Mouse (Mus musculus) MEL (cell line): ENCODE data around the gene Map2k5. TPM values are rescaled to one million over a fixed set of nuclear protein-coding genes. Genes with fewer than 3 reads are reported as not detected.

Source experiments
- DNase-seq: peaks from one replicate; pipeline ENCODE4 v3.0.0; 2011; ENCODE audit warnings: low read depth, low spot score
- H3K27ac ChIP-seq: 2 replicates; pipeline ENCODE4 v1.5.1; 2012; ENCODE audit warnings: low read depth, mild to moderate bottlenecking, control low read depth, low read length, moderate library complexity; ENCODE audit not compliant: control insufficient read depth
- H3K27me3 ChIP-seq, 2 experiments: fragments of 150-350 bp in 1 of 2; sonication (generic) in 1 of 2; 2 replicates each; pipeline ENCODE4 v1.6.1; 2012; ENCODE audit warnings: low read length in 2 of 2, mild to moderate bottlenecking in 2 of 2, improper control_type of control experiment in 1 of 2, moderate library complexity in 1 of 2; ENCODE audit not compliant: insufficient read depth in 2 of 2, control insufficient read depth in 1 of 2
- H3K36me3 ChIP-seq, 2 experiments: 2 replicates each; pipeline ENCODE4 v1.6.1; 2012 to 2014; ENCODE audit warnings: low read length in 2 of 2, improper control_type of control experiment in 1 of 2, inconsistent platforms in 1 of 2, mild to moderate bottlenecking in 1 of 2; ENCODE audit not compliant: insufficient read depth in 2 of 2, control insufficient read depth in 1 of 2
- H3K4me1 ChIP-seq, 2 experiments: fragments of 150-350 bp in 1 of 2; sonication (generic) in 1 of 2; 2 replicates each; pipeline ENCODE4 v1.6.1; 2012; ENCODE audit warnings: low read length in 2 of 2, improper control_type of control experiment in 1 of 2, mild to moderate bottlenecking in 1 of 2; ENCODE audit not compliant: insufficient read depth in 2 of 2, control insufficient read depth in 1 of 2
- H3K4me3 ChIP-seq, 2 experiments: fragments of 150-350 bp in 1 of 2; sonication (generic) in 1 of 2; 2 replicates each; pipeline ENCODE4 v1.5.1; 2012; ENCODE audit warnings: low read depth in 2 of 2, low read length in 2 of 2, mild to moderate bottlenecking in 2 of 2, moderate library complexity in 2 of 2, control low read depth in 1 of 2, improper control_type of control experiment in 1 of 2; ENCODE audit not compliant: control insufficient read depth in 1 of 2, insufficient read depth in 1 of 2
- H3K79me2 ChIP-seq: 2 replicates; pipeline ENCODE4 v1.6.1; 2012; ENCODE audit warnings: mild to moderate bottlenecking, low read length, moderate library complexity; ENCODE audit not compliant: control insufficient read depth, poor library complexity, insufficient read depth
- H3K9ac ChIP-seq: 2 replicates; pipeline ENCODE4 v1.6.1; 2012; ENCODE audit warnings: low read depth, mild to moderate bottlenecking, control low read depth, low read length, moderate library complexity; ENCODE audit not compliant: control insufficient read depth, poor library complexity, severe bottlenecking
- H3K9me3 ChIP-seq: fragments of 150-350 bp; sonication (generic); replicated peaks from 2 replicates; pipeline ENCODE4 v1.6.1; 2012; ENCODE audit warnings: mild to moderate bottlenecking, low read length, improper control_type of control experiment, moderate library complexity; ENCODE audit not compliant: insufficient read depth
- BHLHE40 ChIP-seq: IDR thresholded peaks from 2 replicates; pipeline ENCODE4 v1.6.1; 2012; ENCODE audit warnings: low read depth, mild to moderate bottlenecking, inconsistent platforms, low read length, improper control_type of control experiment, borderline replicate concordance
- ELF1 ChIP-seq: IDR thresholded peaks from 2 replicates; pipeline ENCODE4 v1.6.1; 2014; ENCODE audit warnings: low read depth, mild to moderate bottlenecking, inconsistent platforms, low read length, improper control_type of control experiment, moderate library complexity
- EP300 ChIP-seq, 2 experiments: IDR thresholded peaks; 2 replicates each; pipeline ENCODE4 v1.6.1; 2011; ENCODE audit warnings: improper control_type of control experiment in 2 of 2, low read length in 2 of 2, low read depth in 1 of 2, mild to moderate bottlenecking in 1 of 2
- GATA1 ChIP-seq: IDR thresholded peaks from 2 replicates; pipeline ENCODE4 v1.6.1; 2011; ENCODE audit warnings: low read depth, low read length, improper control_type of control experiment
- KAT2A ChIP-seq: conservative IDR thresholded peaks from 2 replicates; pipeline ENCODE4 v1.6.1; 2012; ENCODE audit warnings: low read depth, low read length, improper control_type of control experiment, inconsistent platforms
- MAX ChIP-seq: IDR thresholded peaks from 2 replicates; pipeline ENCODE4 v1.6.1; 2011; ENCODE audit warnings: low read length, improper control_type of control experiment
- MEF2A ChIP-seq: IDR thresholded peaks from 2 replicates; pipeline ENCODE4 v1.6.1; 2014; ENCODE audit warnings: low read depth, mild to moderate bottlenecking, inconsistent platforms, low read length, improper control_type of control experiment; ENCODE audit not compliant: poor library complexity, insufficient replicate concordance, severe bottlenecking; ENCODE audit errors: extremely low read depth
- MXI1 ChIP-seq: IDR thresholded peaks from 2 replicates; pipeline ENCODE4 v1.6.1; 2011; ENCODE audit warnings: mild to moderate bottlenecking, low read depth, low read length, improper control_type of control experiment
- POLR2AphosphoS5 ChIP-seq: IDR thresholded peaks from 2 replicates; pipeline ENCODE4 v1.6.1; 2012; ENCODE audit warnings: low read depth, borderline replicate concordance, mild to moderate bottlenecking, inconsistent platforms, low read length, moderate library complexity, mixed read lengths
- RAD21 ChIP-seq: IDR thresholded peaks from 2 replicates; pipeline ENCODE4 v1.6.1; 2011; ENCODE audit warnings: mild to moderate bottlenecking, low read depth, low read length, improper control_type of control experiment
- SMC3 ChIP-seq: IDR thresholded peaks from 2 replicates; pipeline ENCODE4 v1.6.1; 2011; ENCODE audit warnings: low read depth, low read length, improper control_type of control experiment
- TAL1 ChIP-seq: IDR thresholded peaks from 2 replicates; pipeline ENCODE4 v1.6.1; 2012; ENCODE audit warnings: mild to moderate bottlenecking, inconsistent platforms, low read length, moderate library complexity, mixed read lengths
- USF1 ChIP-seq: IDR thresholded peaks from 2 replicates; pipeline ENCODE4 v1.6.1; 2014; ENCODE audit warnings: low read depth, mild to moderate bottlenecking, inconsistent platforms, low read length, improper control_type of control experiment, moderate library complexity
- USF2 ChIP-seq, 2 experiments: IDR thresholded peaks; 2 replicates each; pipeline ENCODE4 v1.6.1; 2011 to 2012; ENCODE audit warnings: improper control_type of control experiment in 2 of 2, low read length in 2 of 2, borderline replicate concordance in 1 of 2, inconsistent platforms in 1 of 2, low read depth in 1 of 2, mild to moderate bottlenecking in 1 of 2; ENCODE audit not compliant: insufficient read depth in 1 of 2
- ZMIZ1 ChIP-seq: IDR thresholded peaks from 2 replicates; pipeline ENCODE4 v1.6.1; 2012; ENCODE audit warnings: low read depth, mild to moderate bottlenecking, inconsistent platforms, low read length, improper control_type of control experiment, moderate library complexity
- ZNF384 ChIP-seq: IDR thresholded peaks from 2 replicates; pipeline ENCODE4 v1.6.1; 2012; ENCODE audit warnings: low read depth, mild to moderate bottlenecking, inconsistent platforms, low read length, improper control_type of control experiment
- polyA plus RNA-seq, 2 experiments: library from polyadenylated mRNA; stranded (reverse) in 1 of 2; unstranded in 1 of 2; fragments of >175 nt in 1 of 2; fragments of >200 nt in 1 of 2; gene quantifications; 2 replicates each; pipeline versions ENCODE4 v1.2.1 to v1.2.4; 2012; ENCODE audit warnings: low replicate concordance in 2 of 2, low read depth in 1 of 2; ENCODE audit not compliant: insufficient read length in 2 of 2, insufficient read depth in 1 of 2, missing spikeins in 1 of 2
- total RNA-seq: library from RNA; depleted of rRNA; stranded (reverse); fragments of 300-350 nt; gene quantifications from 2 replicates; pipeline ENCODE4 v1.2.3, GENCODE M21; 2012

The Map2k5 gene
- total and polyA plus RNA-seq, 3 experiments = 9.6 to 29.1 TPM; not detected in 1

DNA sequence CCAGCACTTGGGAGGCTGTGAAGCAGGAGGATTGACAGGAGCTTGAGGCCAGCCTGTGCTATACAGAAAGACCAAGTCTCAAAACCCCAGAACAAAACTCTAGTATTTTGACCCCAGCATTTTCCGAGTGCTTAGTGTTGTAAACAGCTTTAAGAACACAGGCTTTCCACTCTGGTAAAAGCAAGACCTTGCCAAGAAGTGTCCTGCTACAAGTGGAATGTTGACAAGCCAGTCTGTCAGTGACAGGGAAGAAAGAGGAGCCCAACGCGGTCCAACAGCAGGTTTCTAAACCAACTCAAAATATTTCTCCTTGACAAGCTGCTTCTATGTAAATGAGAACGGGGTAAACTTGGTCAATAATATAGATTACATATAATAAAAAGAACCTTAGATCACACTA, 148.6 kb downstream of the Map2k5 start:
- no peaks in the 10 kb centered on the region for H3K79me2 ChIP-seq
- H3K9ac ChIP-seq = no peak overlapping the region
- H3K4me1 ChIP-seq = no peaks in the 10 kb centered on the region
- H3K27ac ChIP-seq = no peak overlapping the region
- no peaks in the 10 kb centered on the region for H3K36me3 ChIP-seq
- no peak for DNase-seq
- no peak overlapping the region for H3K4me3 ChIP-seq
- TF ChIP-seq GATA1 = no peak
- no peak for TF ChIP-seq ZMIZ1
- TF ChIP-seq ZNF384 = no peak
- no peak for TF ChIP-seq SMC3
- TF ChIP-seq POLR2AphosphoS5 = no peak
- H3K27me3 ChIP-seq = no peaks in the 10 kb centered on the region
- H3K9me3 ChIP-seq = no peaks in the 10 kb centered on the region

DNA sequence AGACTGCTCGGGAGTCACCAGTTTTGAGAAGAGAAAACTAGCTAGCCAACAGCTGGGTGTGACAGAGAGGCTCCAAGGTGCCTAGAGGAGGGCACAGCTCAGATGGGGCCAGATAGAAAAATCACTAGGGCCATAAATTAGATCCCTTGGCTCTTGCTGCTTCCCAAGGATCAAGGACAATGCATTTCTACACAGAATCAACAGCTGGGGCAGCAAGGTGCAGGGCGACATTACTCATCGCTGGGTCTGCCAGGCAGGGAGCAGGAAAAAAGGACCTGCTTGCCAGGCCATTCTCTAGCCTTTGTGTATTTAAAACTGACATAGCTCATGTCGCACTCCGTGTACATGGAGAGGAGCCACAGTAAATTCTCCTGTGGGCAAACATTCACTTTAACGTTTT, 155.5 kb downstream of the Map2k5 start:
- Histone ChIP-seq H3K27ac (no peak overlapping the region), H3K4me3 (no peak overlapping the region), H3K79me2 (no peaks in the 10 kb centered on the region), H3K9ac (no peak overlapping the region), H3K27me3 (no peaks in the 10 kb centered on the region), H3K36me3 (no peaks in the 10 kb centered on the region), H3K9me3 (no peaks in the 10 kb centered on the region), H3K4me1 (no peaks in the 10 kb centered on the region)
- no peak for DNase-seq
- TF ChIP-seq MEF2A = no peak
- no peak for TF ChIP-seq EP300 (IDR thresholded peaks at IDR 0.05; ENCODE audit: low read depth in 1 of 2, low read length in 2 of 2)
- TF ChIP-seq ELF1 = no peak
- TF ChIP-seq MAX = no peak
- TF ChIP-seq USF2 (IDR thresholded peaks at IDR 0.05; ENCODE audit: borderline replicate concordance in 1 of 2, insufficient read depth in 1 of 2, low read depth in 1 of 2, low read length in 2 of 2) = no peak
- no peak for TF ChIP-seq BHLHE40
- no peak for TF ChIP-seq USF1
- no peak for TF ChIP-seq TAL1
- no peak for TF ChIP-seq RAD21
- TF ChIP-seq SMC3 = no peak
- TF ChIP-seq KAT2A = no peak
- TF ChIP-seq MXI1 = no peak
